Mouse (Mus musculus) kidney, embryonic 15.5 days (tissue): Measurements from ENCODE around the gene Scpep1. TPM values are rescaled to one million over a fixed set of nuclear protein-coding genes. Genes with fewer than 3 reads are reported as not detected.
A peak's percentile ranks its signal among the peaks of the same experiment; 100 is the strongest.

ENCODE experiments used
- ATAC-seq: fragments of 200-750 bp; cut with Nextera tagmentation; replicated peaks from 2 replicates; pipeline ENCODE4 v1.8.0; 2017; ENCODE audit warnings: moderate TSS enrichment; ENCODE audit not compliant: low FRiP score
- H3K27ac ChIP-seq: fragments of 300-500 bp; sonication (generic); 2 replicates; pipeline ENCODE4 v1.5.1; 2015; ENCODE audit warnings: mild to moderate bottlenecking, inconsistent platforms
- H3K27me3 ChIP-seq: fragments of 300-500 bp; sonication (generic); 2 replicates; pipeline ENCODE4 v1.6.1; 2015; ENCODE audit warnings: inconsistent platforms
- H3K36me3 ChIP-seq: fragments of 300-500 bp; sonication (generic); 2 replicates; pipeline ENCODE4 v1.6.1; 2015; ENCODE audit warnings: inconsistent platforms
- H3K4me1 ChIP-seq: fragments of 300-500 bp; sonication (generic); 2 replicates; pipeline ENCODE4 v1.6.1; 2015; ENCODE audit warnings: inconsistent platforms
- H3K4me2 ChIP-seq: fragments of 300-500 bp; sonication (generic); 2 replicates; pipeline ENCODE4 v1.6.1; 2015; ENCODE audit warnings: moderate library complexity, mild to moderate bottlenecking, inconsistent platforms
- H3K4me3 ChIP-seq: fragments of 300-500 bp; sonication (generic); replicated peaks from 2 replicates; pipeline ENCODE4 v1.5.1; 2015; ENCODE audit warnings: mild to moderate bottlenecking, inconsistent platforms
- H3K9ac ChIP-seq: fragments of 300-500 bp; sonication (generic); 2 replicates; pipeline ENCODE4 v1.6.1; 2015; ENCODE audit warnings: mild to moderate bottlenecking, inconsistent platforms
- H3K9me3 ChIP-seq: fragments of 300-500 bp; sonication (generic); replicated peaks from 2 replicates; pipeline ENCODE4 v1.6.1; 2016; ENCODE audit warnings: inconsistent platforms
- WGBS: fragments of 180-500 bp; shearing (Covaris S2); methylation state at CpG from one replicate; pipeline ENCODE4 v1.1.7; 2015; ENCODE audit warnings: mixed read lengths; 5-methylcytosine and 5-hydroxymethylcytosine counted together
- polyA plus RNA-seq: library from polyadenylated mRNA; unstranded; fragments of >200 nt; fragmentation: Nextera tagmentation; extraction: Ambion mirVana; gene quantifications from 2 replicates; pipeline ENCODE4 v1.2.1, GENCODE M21; 2015

The Scpep1 gene
- polyA plus RNA-seq, 1 experiment from 2014 or later, result 130 TPM

DNA sequence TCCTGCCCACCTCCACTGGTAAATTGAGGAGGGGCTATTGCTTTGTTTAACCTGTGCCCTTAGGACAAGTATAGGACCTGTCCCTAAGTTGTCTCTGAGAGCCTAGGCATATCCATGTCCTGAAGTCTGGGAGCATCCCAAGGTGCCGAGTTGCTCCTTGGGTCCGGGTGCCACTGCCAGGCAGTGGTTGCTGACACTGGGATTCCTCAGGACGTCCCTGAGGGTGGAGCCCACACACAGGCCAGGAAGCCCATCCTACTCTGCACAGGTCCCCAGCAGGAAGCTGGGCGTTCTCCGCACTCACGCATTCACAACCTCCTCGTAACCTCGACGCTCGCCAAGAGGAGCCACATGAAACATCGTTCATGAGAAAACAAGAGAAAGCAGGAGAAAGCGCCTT lies 13.8 kb downstream of the Scpep1 start:
- Histone ChIP-seq H3K9me3 (no peaks in the 10 kb centered on the region), H3K36me3 (peaks cover 65% of the 10 kb centered on the region), H3K27me3 (no peaks in the 10 kb centered on the region), H3K4me3 (no peak overlapping the region), H3K9ac (no peak overlapping the region), H3K4me2 (no peak overlapping the region), H3K4me1 (no peaks in the 10 kb centered on the region), H3K27ac (no peak overlapping the region)
- ATAC-seq, result no peak
- 78% methylated on average over 12 of the region's 12 CpGs for WGBS

DNA sequence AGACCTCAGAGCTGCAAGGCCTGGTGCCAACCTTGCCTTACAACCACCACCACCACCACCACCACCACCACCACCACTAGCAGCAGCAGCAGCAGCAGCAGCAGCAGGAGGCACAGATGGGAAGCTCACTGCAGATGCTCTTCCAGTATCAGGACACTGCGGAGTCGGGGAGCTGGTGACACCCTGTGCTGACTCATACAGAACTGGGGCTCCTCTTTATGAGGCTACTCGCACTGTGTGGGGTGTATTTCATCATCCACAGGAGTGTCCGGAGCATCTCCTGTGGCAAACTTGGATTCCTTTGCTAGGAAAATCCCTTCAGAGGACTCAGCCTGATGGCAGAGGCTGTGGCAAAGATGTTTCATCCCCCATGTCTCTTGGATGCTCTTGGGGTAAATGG lies 15.6 kb downstream of the Scpep1 start:
- Histone ChIP-seq H3K36me3 (peaks cover 70% of the 10 kb centered on the region), H3K9me3 (no peaks in the 10 kb centered on the region), H3K27me3 (no peaks in the 10 kb centered on the region), H3K27ac (no peak overlapping the region), H3K4me1 (no peaks in the 10 kb centered on the region), H3K4me2 (no peak overlapping the region), H3K4me3 (no peak overlapping the region), H3K9ac (no peak overlapping the region)
- no peak for ATAC-seq
- 91% methylated on average over 4 of the region's 4 CpGs for WGBS

DNA sequence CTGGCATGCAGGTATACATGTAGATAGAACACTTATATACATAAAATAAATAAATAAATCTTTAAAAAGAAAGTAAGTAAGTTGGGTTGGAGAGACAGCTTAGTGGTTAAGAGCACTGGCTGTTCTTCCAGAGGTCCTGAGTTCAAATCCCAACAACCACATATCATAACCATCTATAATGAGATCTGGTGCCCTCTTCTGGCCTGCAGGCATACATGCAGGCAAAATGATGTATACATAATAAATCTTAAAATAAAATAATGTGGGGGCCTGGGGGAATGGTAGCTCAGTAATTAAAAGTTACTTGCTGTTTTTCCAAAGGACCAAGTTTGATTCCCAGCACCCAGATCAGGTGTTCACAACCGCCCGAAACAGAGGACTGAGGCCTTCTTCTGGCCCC lies 16.5 kb downstream of the Scpep1 start:
- Histone ChIP-seq H3K4me2 (no peak overlapping the region), H3K27me3 (no peaks in the 10 kb centered on the region), H3K4me1 (no peaks in the 10 kb centered on the region), H3K27ac (no peak overlapping the region), H3K9me3 (no peaks in the 10 kb centered on the region), H3K9ac (no peak overlapping the region), H3K4me3 (no peak overlapping the region), H3K36me3 (peaks cover 70% of the 10 kb centered on the region)
- whole genome bisulfite sequencing, result 98% methylated on average over 2 of the region's 2 CpGs
- ATAC-seq, result no peak

DNA sequence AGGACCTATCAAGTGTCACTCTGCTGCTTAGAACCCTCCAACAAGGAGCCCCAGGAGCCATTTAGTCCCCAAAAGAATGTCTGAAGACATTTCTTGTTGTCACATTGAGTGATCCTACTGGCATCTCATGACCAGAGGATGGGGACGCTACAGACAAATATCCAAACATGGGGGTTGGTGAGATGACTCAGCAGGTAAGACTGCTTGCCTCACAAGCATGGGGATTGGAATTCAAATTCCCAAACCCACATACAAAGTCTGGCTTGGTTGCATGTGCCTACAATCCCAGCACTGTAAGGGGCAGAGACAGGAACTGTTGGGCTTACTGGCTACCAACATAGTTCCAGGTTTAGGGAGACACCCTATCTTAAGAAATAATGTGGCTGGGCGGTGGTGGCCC lies 17.4 kb downstream of the Scpep1 start:
- Histone ChIP-seq H3K9ac (no peak overlapping the region), H3K4me1 (no peaks in the 10 kb centered on the region), H3K27ac (no peak overlapping the region), H3K27me3 (no peaks in the 10 kb centered on the region), H3K36me3 (peaks cover 72% of the 10 kb centered on the region), H3K4me2 (no peak overlapping the region), H3K9me3 (no peaks in the 10 kb centered on the region), H3K4me3 (no peak overlapping the region)
- 90% methylated on average over 2 of the region's 2 CpGs for WGBS
- no peak for ATAC-seq

DNA sequence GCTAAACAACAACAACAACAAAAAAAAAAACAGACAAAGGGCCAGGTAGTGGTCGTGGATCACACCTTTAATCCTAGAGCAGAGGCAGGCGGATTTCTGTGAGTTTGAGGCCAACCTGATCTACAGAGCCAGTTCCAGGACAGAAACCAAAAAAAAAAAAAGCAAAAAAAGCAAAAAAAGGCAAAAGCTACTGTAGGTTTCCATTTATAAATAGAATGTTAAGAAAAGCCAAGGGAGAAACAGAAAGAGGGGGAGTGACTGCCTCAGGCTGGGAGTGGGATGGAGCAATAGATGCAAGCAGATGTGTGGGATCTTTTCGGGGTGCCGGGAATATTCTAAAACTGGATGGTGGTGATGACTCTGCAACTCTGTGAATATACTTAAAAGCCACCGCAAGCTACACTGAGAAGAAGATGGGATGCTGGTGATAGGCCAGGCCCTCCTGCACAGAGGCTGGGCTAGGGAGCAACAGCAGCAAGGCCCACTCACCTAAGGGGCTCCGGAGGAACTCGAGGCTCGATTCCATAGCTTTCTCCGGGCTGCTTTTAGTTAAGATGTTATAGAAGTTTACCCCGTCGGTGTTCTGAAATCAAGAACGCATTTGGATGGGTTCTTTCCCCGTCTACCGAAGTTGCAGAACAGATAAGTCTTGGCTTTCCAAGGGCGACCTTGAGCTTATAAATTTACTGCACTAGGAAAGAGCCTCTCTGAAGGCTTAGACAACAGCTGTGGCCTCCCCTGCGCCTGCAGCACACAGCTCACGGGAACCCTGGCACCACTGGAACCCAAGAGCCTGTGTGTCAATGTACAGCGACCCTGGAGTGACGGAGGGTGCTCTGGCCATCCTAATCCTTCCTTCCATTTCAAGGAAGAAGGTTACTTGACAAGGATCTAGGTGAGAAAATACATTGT lies 20.9 kb downstream of the Scpep1 start:
- no peaks in the 10 kb centered on the region for H3K27me3 ChIP-seq
- H3K4me3 ChIP-seq, result no peak overlapping the region
- peaks cover 76% of the 10 kb centered on the region for H3K36me3 ChIP-seq
- WGBS, result 92% methylated on average over 19 of the region's 19 CpGs
- no peak overlapping the region for H3K27ac ChIP-seq
- H3K9me3 ChIP-seq, result no peaks in the 10 kb centered on the region
- no peaks in the 10 kb centered on the region for H3K4me1 ChIP-seq
- no peak for ATAC-seq
- no peak overlapping the region for H3K9ac ChIP-seq
- H3K4me2 ChIP-seq, result no peak overlapping the region

DNA sequence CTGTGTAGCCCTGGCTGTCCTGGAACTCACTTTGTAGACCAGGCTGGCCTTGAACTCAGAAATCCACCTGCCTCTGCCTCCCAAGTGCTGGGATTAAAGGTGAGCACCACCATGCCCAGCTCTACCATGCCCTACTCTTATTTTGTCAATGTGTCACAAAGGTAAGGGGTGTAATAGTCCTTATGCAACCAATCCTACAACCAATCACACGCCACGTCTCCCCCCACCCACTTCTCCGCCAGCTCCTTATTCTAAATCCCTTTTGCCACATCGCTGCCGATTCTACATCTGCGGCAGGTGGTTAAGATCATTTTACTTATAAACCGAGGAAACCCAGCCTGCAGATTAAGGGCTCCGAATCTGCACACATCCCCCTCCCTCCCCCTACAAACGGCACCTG lies 22.2 kb downstream of the Scpep1 start:
- no peak overlapping the region for H3K4me2 ChIP-seq
- no peak overlapping the region for H3K27ac ChIP-seq
- no peak for ATAC-seq
- no peak overlapping the region for H3K9ac ChIP-seq
- H3K4me3 ChIP-seq, result no peak overlapping the region
- no peaks in the 10 kb centered on the region for H3K9me3 ChIP-seq
- WGBS, result 92% methylated on average over 9 of the region's 9 CpGs
- no peaks in the 10 kb centered on the region for H3K4me1 ChIP-seq
- H3K27me3 ChIP-seq, result no peaks in the 10 kb centered on the region
- peaks cover 78% of the 10 kb centered on the region for H3K36me3 ChIP-seq

- Histone ChIP-seq H3K4me1 (no peaks in the 10 kb centered on the region), H3K9me3 (no peaks in the 10 kb centered on the region), H3K27me3 (no peaks in the 10 kb centered on the region), H3K9ac (no peak overlapping the region), H3K27ac (no peak overlapping the region), H3K4me2 (no peak overlapping the region), H3K36me3 (peaks cover 71% of the 10 kb centered on the region), H3K4me3 (no peak overlapping the region)
- 83% methylated on average over 14 of the region's 14 CpGs for WGBS
- no peak for ATAC-seq
Observed at GRCm38 (mm10) chr11:88931692-88932530, 23.4 kb downstream of the Scpep1 start.

- no peaks in the 10 kb centered on the region for H3K4me1 ChIP-seq
- H3K36me3 ChIP-seq, result peaks cover 82% of the 10 kb centered on the region
- no peak overlapping the region for H3K4me3 ChIP-seq
- no peak overlapping the region for H3K9ac ChIP-seq
- no peaks in the 10 kb centered on the region for H3K27me3 ChIP-seq
- H3K9me3 ChIP-seq, result no peaks in the 10 kb centered on the region
- H3K4me2 ChIP-seq, result no peak overlapping the region
- 63% methylated on average over 5 of the region's 5 CpGs for WGBS
- ATAC-seq, result no peak
- no peak overlapping the region for H3K27ac ChIP-seq
Observed at GRCm38 (mm10) chr11:88926566-88926965, 28.7 kb downstream of the Scpep1 start.

DNA sequence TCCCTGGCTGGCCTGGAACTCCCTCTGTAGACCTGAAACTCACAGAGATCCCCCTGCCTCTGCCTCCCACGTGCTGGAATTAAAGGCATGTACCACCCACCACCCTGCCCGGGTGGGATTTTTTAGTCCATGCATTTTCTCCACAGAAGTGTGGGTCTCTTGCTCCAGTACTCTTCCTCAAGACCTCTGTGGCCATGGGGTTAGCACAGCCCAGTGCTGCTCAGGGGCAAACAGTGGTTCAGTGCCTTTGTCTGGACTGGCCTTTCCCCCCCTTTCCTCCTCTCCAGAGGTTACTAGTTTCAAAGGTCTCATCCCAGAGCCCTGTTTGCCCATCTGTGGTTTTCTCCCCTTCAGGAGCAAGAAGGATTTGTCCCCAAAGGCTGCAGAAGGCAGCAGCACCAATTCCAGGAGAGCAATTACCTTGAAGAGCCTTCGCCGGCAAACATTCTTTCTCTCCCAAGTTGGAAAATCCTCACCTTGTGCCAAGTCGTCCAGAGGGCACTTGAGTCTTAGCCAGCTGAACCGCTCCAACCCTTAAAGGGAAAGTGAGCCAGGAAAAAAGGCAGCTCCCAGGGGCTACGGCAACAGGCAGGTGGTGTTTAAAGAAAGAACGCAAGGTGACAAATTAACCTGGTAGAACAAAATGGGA lies 45.8 kb downstream of the Scpep1 start:
- Histone ChIP-seq H3K27ac (no peak overlapping the region), H3K4me1 (0 out of 2 replicates have a peak, but pooled peaks cover 3% of the 10 kb centered on the region)
- ATAC-seq, result no peak

GRCm38 (mm10) chr11:88908557-88909211 lies 46.6 kb downstream of the Scpep1 start:
- Histone ChIP-seq H3K9ac (no peak overlapping the region), H3K27me3 (no peaks in the 10 kb centered on the region), H3K4me1 (0 out of 2 replicates have a peak, but pooled peaks cover 3% of the 10 kb centered on the region), H3K36me3 (no peaks in the 10 kb centered on the region), H3K4me3 (no peak overlapping the region), H3K27ac (no peak overlapping the region; the same call in 1 of the 2 replicates), H3K4me2 (no peak overlapping the region), H3K9me3 (no peaks in the 10 kb centered on the region)
- 88% methylated on average over 1 of the region's 1 CpGs for WGBS
- peak; percentile 74 for ATAC-seq

More for the DNA sequence above, 45.8 kb downstream of the Scpep1 start:
- Histone ChIP-seq H3K9ac (no peak overlapping the region), H3K4me2 (no peak overlapping the region), H3K36me3 (no peaks in the 10 kb centered on the region), H3K27me3 (no peaks in the 10 kb centered on the region), H3K9me3 (no peaks in the 10 kb centered on the region), H3K4me3 (no peak overlapping the region)
- 82% methylated on average over 8 of the region's 8 CpGs for WGBS

GRCm38 (mm10) chr11:88907886-88908285 lies 47.4 kb downstream of the Scpep1 start:
- no peak for ATAC-seq
- H3K4me2 ChIP-seq, result no peak overlapping the region
- H3K36me3 ChIP-seq, result no peaks in the 10 kb centered on the region
- WGBS, result 95% methylated on average over 7 of the region's 7 CpGs
- H3K27me3 ChIP-seq, result no peaks in the 10 kb centered on the region
- H3K27ac ChIP-seq, result no peak overlapping the region
- no peak overlapping the region for H3K4me3 ChIP-seq
- no peak overlapping the region for H3K9ac ChIP-seq
- H3K9me3 ChIP-seq, result no peaks in the 10 kb centered on the region
- 0 out of 2 replicates have a peak, but pooled peaks cover 3% of the 10 kb centered on the region for H3K4me1 ChIP-seq
